Mouse (Mus musculus): ENCODE results near the gene Pheta2. TPM values are rescaled to one million over a fixed set of nuclear protein-coding genes. Genes with fewer than 3 reads are reported as not detected.
"Not testable (repeated sequence)": the region's sequence is repeated elsewhere in the genome, so short reads cannot be mapped to it uniquely, and the experiment has no call there.

Pheta2 gene
- polyA plus RNA-seq, 1 experiment from 2014 or later = 0.27 TPM

DNA sequence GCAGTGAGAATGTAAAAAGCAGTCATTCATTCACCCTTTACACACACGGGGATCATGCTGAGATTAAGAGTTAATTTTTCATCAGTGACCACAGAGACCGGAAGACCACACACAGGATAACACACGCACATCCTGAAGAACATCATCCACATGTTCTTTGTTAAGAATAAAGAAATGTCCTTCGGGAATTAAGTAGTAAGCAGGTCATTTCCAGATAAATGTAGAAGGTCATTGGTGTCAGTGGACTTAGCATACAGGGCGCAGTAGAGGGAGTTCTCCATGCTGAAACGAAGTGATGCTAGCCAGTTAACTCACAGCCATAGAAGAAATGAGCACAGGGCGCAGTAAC is 41.9 kb downstream of the Pheta2 start:
- in situ Hi-C loops (cut with MboI; ENCODE audit: low pct_unique_long_range_greater_than_20kb) = no loop called here
- ATAC-seq (no peak), DNase-seq (ENCODE audit: low read depth, low spot score) (no peak)
- ChIA-PET POLR2A (interaction anchor here (0.7 kb wide), 1 partner anchor 10 kb away, joined by 3 read pairs; no protein-coding TSS in a partner anchor), CTCF (no interaction called here)
- TF ChIP-seq CTCF (IDR thresholded peaks at IDR 0.05) = no peak
- H3K27me3 ChIP-seq = peaks cover 28% of the 10 kb centered on the region

GRCm38 (mm10) chr15:82382441-82382840 is 43.7 kb downstream of the Pheta2 start:
- no peak for TF ChIP-seq CTCF (IDR thresholded peaks at IDR 0.05)
- in situ Hi-C loops (cut with MboI; ENCODE audit: low pct_unique_long_range_greater_than_20kb) = no loop called here
- CTCF ChIA-PET = no interaction called here
- H3K27me3 ChIP-seq = peaks cover 34% of the 10 kb centered on the region
- POLR2A ChIA-PET = no interaction called here
- no peak for ATAC-seq
- DNase-seq (ENCODE audit: low read depth, low spot score) = no peak

DNA sequence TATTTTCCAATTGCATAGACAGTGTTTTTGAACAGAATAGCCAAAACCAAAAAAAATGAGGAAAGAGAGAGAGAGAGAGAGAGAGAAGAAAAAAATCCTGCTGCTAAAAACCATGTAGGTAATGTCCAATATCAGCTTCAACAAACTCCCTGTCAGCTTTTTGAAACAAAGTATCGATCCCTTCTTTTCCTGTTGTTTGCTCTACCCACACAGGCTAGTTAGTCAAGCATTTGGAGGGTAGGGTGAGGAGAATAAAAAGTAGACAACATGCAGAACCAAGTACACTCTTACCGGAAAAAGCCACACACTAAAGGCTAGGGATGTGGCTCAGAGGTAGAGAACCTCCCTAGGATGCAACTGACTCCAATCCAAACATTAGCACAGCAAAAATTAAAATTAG is 47.0 kb downstream of the Pheta2 start:
- ChIA-PET POLR2A (no interaction called here), CTCF (no interaction called here)
- ATAC-seq (no peak), DNase-seq (ENCODE audit: low read depth, low spot score) (no peak)
- in situ Hi-C loops (cut with MboI; ENCODE audit: low pct_unique_long_range_greater_than_20kb) = no loop called here
- no peak for TF ChIP-seq CTCF (IDR thresholded peaks at IDR 0.05)
- H3K27me3 ChIP-seq = peaks cover 34% of the 10 kb centered on the region

- DNase-seq (ENCODE audit: low read depth, low spot score); ATAC-seq; CTCF ChIA-PET; in situ Hi-C loops (cut with MboI; ENCODE audit: low pct_unique_long_range_greater_than_20kb); POLR2A ChIA-PET: not testable (repeated sequence)
- peaks cover 13% of the 10 kb centered on the region for H3K27me3 ChIP-seq
Observed at GRCm38 (mm10) chr15:82389916-82390315, 51.2 kb downstream of the Pheta2 start.

GRCm38 (mm10) chr15:82393922-82394321 is 55.2 kb downstream of the Pheta2 start, which contains the start of gene Cyp2d11:
TSS of gene Cyp2d11 (minus strand) at chr15:82394022.
- CTCF ChIA-PET; DNase-seq (ENCODE audit: low read depth, low spot score); in situ Hi-C loops (cut with MboI; ENCODE audit: low pct_unique_long_range_greater_than_20kb); ATAC-seq; H3K27me3 ChIP-seq; POLR2A ChIA-PET: not testable (repeated sequence)

Other genes with a start within 250 kb of the Pheta2 start
- 18.0 TPM for gene Ccdc134, start 211.0 kb upstream of the Pheta2 start, polyA plus RNA-seq (2021)
- 84.6 TPM for gene Srebf2, start 191.8 kb upstream of the Pheta2 start, polyA plus RNA-seq (2021)
- 0.09 TPM for gene Shisa8, start 126.1 kb upstream of the Pheta2 start, polyA plus RNA-seq (2021)
- gene Tnfrsf13c, start 114.6 kb upstream of the Pheta2 start, polyA plus RNA-seq (2021) = 0.03 TPM
- 17.7 TPM for gene Cenpm, start 94.2 kb upstream of the Pheta2 start, polyA plus RNA-seq (2021)
- gene 1500009C09Rik, start 86.5 kb upstream of the Pheta2 start, polyA plus RNA-seq (2021) = not detected
- gene Sept3, start 64.0 kb upstream of the Pheta2 start, polyA plus RNA-seq (2021) = 2.0 TPM
- gene Wbp2nl, start 40.0 kb upstream of the Pheta2 start, polyA plus RNA-seq (2021) = not detected
- 123 TPM for gene Naga, start within 50 bp of the Pheta2 start, polyA plus RNA-seq (2021)
- 185 TPM for gene Smdt1, start within 50 bp of the Pheta2 start, polyA plus RNA-seq (2021)
- 493 TPM for gene Ndufa6, start 15.4 kb downstream of the Pheta2 start, polyA plus RNA-seq (2021)
- gene Cyp2d22, start 41.3 kb downstream of the Pheta2 start, polyA plus RNA-seq (2021) = 6.9 TPM
- gene Cyp2d11, start 55.1 kb downstream of the Pheta2 start, polyA plus RNA-seq (2021) = not detected
- 0.30 TPM for gene Cyp2d10, start 68.3 kb downstream of the Pheta2 start, polyA plus RNA-seq (2021)
- gene Cyp2d9, start 94.5 kb downstream of the Pheta2 start, polyA plus RNA-seq (2021) = not detected
- gene Cyp2d12, start 216.1 kb downstream of the Pheta2 start, polyA plus RNA-seq (2021) = not detected